Mouse (Mus musculus) right cerebral cortex, adult 2 months (tissue): Measurements from ENCODE around the gene Pitpnc1.

Experiments used
- DNase-seq, 2 experiments: peaks; one replicate each; pipeline ENCODE4 v3.0.0; 2021 to 2022; ENCODE audit warnings: low spot score in 2 of 2

The Pitpnc1 gene

GRCm38 (mm10) chr11:107332332-107332731 is 138.2 kb downstream of the Pitpnc1 start:
- peak; percentile 37 to 41 for DNase-seq

GRCm38 (mm10) chr11:107331425-107331824 is 139.1 kb downstream of the Pitpnc1 start:
- peak in 1 of 2 experiments; percentile 11 for DNase-seq

GRCm38 (mm10) chr11:107327326-107327725 is 143.2 kb downstream of the Pitpnc1 start:
- DNase-seq: no peak

GRCm38 (mm10) chr11:107325739-107326725 is 144.5 kb downstream of the Pitpnc1 start:
- DNase-seq: no peak

- no peak for DNase-seq
Measured at GRCm38 (mm10) chr11:107325226-107325625, 145.3 kb downstream of the Pitpnc1 start.

GRCm38 (mm10) chr11:107323173-107323572 is 147.3 kb downstream of the Pitpnc1 start:
- no peak for DNase-seq

GRCm38 (mm10) chr11:107322226-107322625 is 148.3 kb downstream of the Pitpnc1 start:
- no peak for DNase-seq

- no peak for DNase-seq
Measured at GRCm38 (mm10) chr11:107321819-107322218, 148.7 kb downstream of the Pitpnc1 start.

- DNase-seq: no peak
Measured at GRCm38 (mm10) chr11:107319861-107320260, 150.6 kb downstream of the Pitpnc1 start.

- DNase-seq: no peak
Measured at GRCm38 (mm10) chr11:107317653-107318281, 152.7 kb downstream of the Pitpnc1 start.

- no peak for DNase-seq
Measured at GRCm38 (mm10) chr11:107315475-107315874, 155.0 kb downstream of the Pitpnc1 start.

GRCm38 (mm10) chr11:107310338-107311121 is 160.0 kb downstream of the Pitpnc1 start:
- peak; percentile 64 to 70 for DNase-seq

- DNase-seq: no peak
Measured at GRCm38 (mm10) chr11:107306170-107306569, 164.3 kb downstream of the Pitpnc1 start.

- no peak for DNase-seq
Measured at GRCm38 (mm10) chr11:107302141-107302540, 168.4 kb downstream of the Pitpnc1 start.

GRCm38 (mm10) chr11:107300235-107300634 is 170.3 kb downstream of the Pitpnc1 start:
- DNase-seq: no peak

GRCm38 (mm10) chr11:107299511-107300120 is 170.9 kb downstream of the Pitpnc1 start:
- no peak for DNase-seq

GRCm38 (mm10) chr11:107296176-107296575 is 174.3 kb downstream of the Pitpnc1 start:
- DNase-seq: no peak

- no peak for DNase-seq
Measured at GRCm38 (mm10) chr11:107292036-107292435, 178.5 kb downstream of the Pitpnc1 start.

- no peak for DNase-seq
Measured at GRCm38 (mm10) chr11:107288186-107288563, 182.3 kb downstream of the Pitpnc1 start.

GRCm38 (mm10) chr11:107287215-107288185 is 183.0 kb downstream of the Pitpnc1 start:
- DNase-seq: no peak
